Mouse (Mus musculus): ENCODE results near the gene Tomm70a. TPM values are rescaled to one million over a fixed set of nuclear protein-coding genes. Genes with fewer than 3 reads are reported as not detected.

Gene Tomm70a
- total and polyA plus RNA-seq, 3 experiments: 97.4 to 162 (median 123) TPM

DNA sequence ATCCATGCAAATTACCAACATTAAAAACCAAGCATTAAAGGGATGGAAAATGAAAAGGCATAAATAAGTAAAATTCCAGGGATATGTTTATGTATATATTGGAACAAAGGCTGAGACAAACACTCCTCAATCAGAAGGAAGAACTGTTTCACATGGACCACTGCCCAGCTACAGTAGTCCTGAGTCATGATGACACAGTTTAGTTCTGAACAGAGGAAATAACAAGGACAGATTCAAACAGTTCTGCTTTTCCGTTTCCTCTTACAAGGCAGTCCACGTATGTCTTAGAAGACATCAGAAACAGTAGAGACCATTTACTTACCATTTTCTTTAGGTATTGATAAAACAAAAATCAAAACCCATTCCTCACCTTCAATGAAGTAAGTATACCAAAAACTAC is 68.0 kb downstream of the Tomm70a start (continued):
- TF ChIP-seq RAD21 (IDR thresholded peaks at IDR 0.05; ENCODE audit: low read depth, low read length) (no peak), SIN3A (IDR thresholded peaks at IDR 0.05; ENCODE audit: low read length) (peak; percentile 64), MYC (IDR thresholded peaks at IDR 0.05; ENCODE audit: low read depth, low read length) (peak; percentile 65), RCOR1 (IDR thresholded peaks at IDR 0.05; ENCODE audit: low read depth, low read length) (no peak), MAFK (IDR thresholded peaks at IDR 0.05; ENCODE audit: borderline replicate concordance, low read depth, low read length) (peak; percentile 88), NRF1 (IDR thresholded peaks at IDR 0.05; ENCODE audit: insufficient read depth, low read depth, low read length, poor library complexity, severe bottlenecking) (no peak), CTCF (IDR thresholded peaks at IDR 0.05 in 2 of 3, conservative IDR thresholded peaks at IDR 0.05 in 1 of 3; ENCODE audit: control insufficient read depth in 1 of 3, insufficient read depth in 1 of 3, low read depth in 2 of 3, low read length in 3 of 3, poor library complexity in 1 of 3, severe bottlenecking in 1 of 3) (no peak), USF1 (IDR thresholded peaks at IDR 0.05; ENCODE audit: low read depth, low read length) (no peak), EP300 (IDR thresholded peaks at IDR 0.05; ENCODE audit: low read depth in 1 of 2, low read length in 2 of 2) (peak; percentile 79 to 82), GABPA (IDR thresholded peaks at IDR 0.05; ENCODE audit: low read depth, low read length) (peak; percentile 99), POLR2AphosphoS2 (IDR thresholded peaks at IDR 0.05; ENCODE audit: low read length) (no peak), HCFC1 (IDR thresholded peaks at IDR 0.05; ENCODE audit: low read depth, low read length) (peak; percentile 56; the same call in 1 of the 2 replicates), POLR2AphosphoS5 (IDR thresholded peaks at IDR 0.05; ENCODE audit: borderline replicate concordance, low read depth, low read length) (no peak), E2F4 (IDR thresholded peaks at IDR 0.05; ENCODE audit: borderline replicate concordance, low read depth, low read length) (0 out of 2 replicates have a peak, but pooled peaks have one; percentile 18), NELFE (IDR thresholded peaks at IDR 0.05; ENCODE audit: low read depth, low read length) (no peak), TBP (IDR thresholded peaks at IDR 0.05; ENCODE audit: low read depth, low read length) (peak; percentile 48; the same call in 1 of the 2 replicates), CHD2 (IDR thresholded peaks at IDR 0.05; ENCODE audit: low read length) (no peak), MAZ (IDR thresholded peaks at IDR 0.05; ENCODE audit: low read depth, low read length) (no peak)

DNA sequence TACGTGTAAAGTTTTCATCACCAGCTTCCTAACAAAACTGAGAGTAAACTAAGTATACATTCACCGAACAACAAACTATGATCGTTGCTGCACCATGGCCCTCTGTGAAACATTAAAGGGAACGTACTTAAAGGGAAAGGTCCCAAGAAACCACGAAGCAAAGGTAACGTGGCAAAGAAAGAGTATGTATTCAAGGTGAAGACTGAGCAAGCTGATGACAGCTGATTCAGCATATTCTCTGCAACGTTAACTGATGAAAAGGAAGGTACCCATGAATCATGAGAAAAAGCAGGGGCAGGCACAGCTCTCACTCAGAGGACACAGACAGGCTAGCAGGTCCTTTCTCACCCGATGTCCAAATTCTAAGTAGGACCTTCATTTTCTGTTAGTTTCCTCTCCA is 68.9 kb downstream of the Tomm70a start:
- no peak overlapping the region for H3K4me3 ChIP-seq (ENCODE audit: control insufficient read depth in 1 of 2, insufficient read depth in 1 of 2, low read depth in 2 of 2, low read length in 2 of 2)
- peaks cover 10 to 21% of the 10 kb centered on the region in 2 experiments for H3K36me3 ChIP-seq (ENCODE audit: control insufficient read depth in 1 of 2, insufficient read depth in 2 of 2, low read length in 2 of 2)
- peak overlapping the region; percentile 82; the same call in 1 of the 2 replicates for H3K27ac ChIP-seq (ENCODE audit: control insufficient read depth, low read depth, low read length)

DNA sequence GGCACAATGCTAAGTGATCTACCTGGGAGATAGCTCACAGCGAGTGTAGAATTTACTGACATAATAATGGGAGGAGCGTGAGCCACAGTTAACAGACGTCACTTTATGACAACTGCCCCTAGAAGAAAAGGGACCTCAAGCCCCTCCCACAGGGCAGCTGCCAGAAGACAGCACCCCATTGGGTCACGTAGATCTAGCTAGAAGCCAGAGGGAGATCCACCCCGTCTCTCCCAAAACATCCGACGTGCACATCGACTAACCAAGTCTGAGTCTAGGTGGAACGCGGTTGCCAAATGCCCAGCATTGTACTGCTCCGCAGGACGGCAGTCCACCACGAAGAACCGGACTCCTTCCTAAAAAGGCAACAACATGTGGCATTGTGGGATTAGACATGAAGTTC is 69.7 kb downstream of the Tomm70a start:
- Histone ChIP-seq H3K36me3 (ENCODE audit: control insufficient read depth in 1 of 2, insufficient read depth in 2 of 2, low read length in 2 of 2) (peaks cover 10 to 21% of the 10 kb centered on the region in 2 experiments), H3K4me3 (ENCODE audit: control insufficient read depth in 1 of 2, insufficient read depth in 1 of 2, low read depth in 2 of 2, low read length in 2 of 2) (no peak overlapping the region), H3K27me3 (ENCODE audit: control insufficient read depth in 1 of 2, insufficient read depth in 2 of 2, low read length in 2 of 2) (no peaks in the 10 kb centered on the region), H3K9ac (ENCODE audit: control insufficient read depth, low read depth, low read length, poor library complexity, severe bottlenecking) (no peak overlapping the region), H3K4me1 (ENCODE audit: control insufficient read depth in 1 of 2, insufficient read depth in 2 of 2, low read length in 2 of 2) (peaks cover 15 to 21% of the 10 kb centered on the region in 2 experiments), H3K79me2 (ENCODE audit: control insufficient read depth, insufficient read depth, low read length, poor library complexity) (no peaks in the 10 kb centered on the region), H3K9me3 (replicated peaks; ENCODE audit: insufficient read depth, low read length) (no peaks in the 10 kb centered on the region), H3K27ac (ENCODE audit: control insufficient read depth, low read depth, low read length) (no peak overlapping the region)
- TF ChIP-seq SIN3A (IDR thresholded peaks at IDR 0.05; ENCODE audit: low read length): no peak
- no peak for TF ChIP-seq ELF1 (IDR thresholded peaks at IDR 0.05; ENCODE audit: low read depth, low read length)
- no peak for TF ChIP-seq POLR2A (IDR thresholded peaks at IDR 0.05; ENCODE audit: control insufficient read depth in 1 of 2, insufficient read depth in 1 of 2, low read depth in 1 of 2, low read length in 2 of 2, poor library complexity in 1 of 2)
- TF ChIP-seq BHLHE40 (IDR thresholded peaks at IDR 0.05; ENCODE audit: borderline replicate concordance, low read depth, low read length): no peak
- no peak for TF ChIP-seq MYC (IDR thresholded peaks at IDR 0.05; ENCODE audit: low read depth, low read length)
- no peak for TF ChIP-seq EP300 (IDR thresholded peaks at IDR 0.05; ENCODE audit: low read depth in 1 of 2, low read length in 2 of 2)
- no peak for TF ChIP-seq ZNF384 (IDR thresholded peaks at IDR 0.05; ENCODE audit: low read depth, low read length)
- no peak for TF ChIP-seq USF1 (IDR thresholded peaks at IDR 0.05; ENCODE audit: low read depth, low read length)
- no peak for TF ChIP-seq NRF1 (IDR thresholded peaks at IDR 0.05; ENCODE audit: insufficient read depth, low read depth, low read length, poor library complexity, severe bottlenecking)
- TF ChIP-seq TCF12 (IDR thresholded peaks at IDR 0.05; ENCODE audit: low read depth, low read length): no peak
- no peak for TF ChIP-seq CTCF (IDR thresholded peaks at IDR 0.05 in 2 of 3, conservative IDR thresholded peaks at IDR 0.05 in 1 of 3; ENCODE audit: control insufficient read depth in 1 of 3, insufficient read depth in 1 of 3, low read depth in 2 of 3, low read length in 3 of 3, poor library complexity in 1 of 3, severe bottlenecking in 1 of 3)
- TF ChIP-seq CHD1 (IDR thresholded peaks at IDR 0.05; ENCODE audit: low read depth, low read length): no peak
- TF ChIP-seq UBTF (IDR thresholded peaks at IDR 0.05; ENCODE audit: borderline replicate concordance, insufficient read depth, low read depth, low read length): no peak
- TF ChIP-seq E2F4 (IDR thresholded peaks at IDR 0.05; ENCODE audit: borderline replicate concordance, low read depth, low read length): no peak
- no peak for TF ChIP-seq POLR2AphosphoS5 (IDR thresholded peaks at IDR 0.05; ENCODE audit: borderline replicate concordance, low read depth, low read length)
- no peak for TF ChIP-seq TBP (IDR thresholded peaks at IDR 0.05; ENCODE audit: low read depth, low read length)
- DNase-seq (ENCODE audit: low read depth, low spot score): no peak

More for the DNA sequence above, 68.9 kb downstream of the Tomm70a start:
- Histone ChIP-seq H3K79me2 (ENCODE audit: control insufficient read depth, insufficient read depth, low read length, poor library complexity) (no peaks in the 10 kb centered on the region), H3K9me3 (replicated peaks; ENCODE audit: insufficient read depth, low read length) (no peaks in the 10 kb centered on the region), H3K27me3 (ENCODE audit: control insufficient read depth in 1 of 2, insufficient read depth in 2 of 2, low read length in 2 of 2) (no peaks in the 10 kb centered on the region), H3K9ac (ENCODE audit: control insufficient read depth, low read depth, low read length, poor library complexity, severe bottlenecking) (no peak overlapping the region), H3K4me1 (ENCODE audit: control insufficient read depth in 1 of 2, insufficient read depth in 2 of 2, low read length in 2 of 2) (peaks cover 15 to 21% of the 10 kb centered on the region in 2 experiments)
- peak; percentile 77; the same call in 1 of the 2 replicates for TF ChIP-seq MAFK (IDR thresholded peaks at IDR 0.05; ENCODE audit: borderline replicate concordance, low read depth, low read length)
- TF ChIP-seq ZNF384 (IDR thresholded peaks at IDR 0.05; ENCODE audit: low read depth, low read length): no peak
- DNase-seq (ENCODE audit: low read depth, low spot score): no peak
